Mouse (Mus musculus) midbrain, embryonic 13.5 days (tissue): ENCODE measurements at regions not wholly inside any gene's neighbourhood (a gene's known extent, or its start where the extent isn't known, plus 50 kb on each side); places are given as distances from the start of the nearest gene placed in this dataset.

Experiments
- ATAC-seq: fragments of 200-750 bp; cut with Nextera tagmentation; 2 replicates; pipeline ENCODE4 v1.8.0; 2017; ENCODE audit warnings: mild to moderate bottlenecking, moderate TSS enrichment, moderate library complexity
- H3K27ac ChIP-seq: fragments of 300-500 bp; sonication (generic); 2 replicates; pipeline ENCODE4 v1.5.1; 2015; ENCODE audit warnings: inconsistent platforms, mild to moderate bottlenecking, moderate library complexity
- H3K27me3 ChIP-seq: fragments of 300-500 bp; sonication (generic); 2 replicates; pipeline ENCODE4 v1.6.1; 2015; ENCODE audit warnings: mild to moderate bottlenecking, inconsistent platforms
- H3K36me3 ChIP-seq: fragments of 300-500 bp; sonication (generic); 2 replicates; pipeline ENCODE4 v1.6.1; 2015; ENCODE audit warnings: mild to moderate bottlenecking, inconsistent platforms
- H3K4me1 ChIP-seq: fragments of 300-500 bp; sonication (generic); replicated peaks from 2 replicates; pipeline ENCODE4 v1.6.1; 2015; ENCODE audit warnings: inconsistent platforms
- H3K4me2 ChIP-seq: fragments of 300-500 bp; sonication (generic); replicated peaks from 2 replicates; pipeline ENCODE4 v1.6.1; 2015; ENCODE audit warnings: moderate library complexity, mild to moderate bottlenecking, inconsistent platforms
- H3K4me3 ChIP-seq: fragments of 300-500 bp; sonication (generic); replicated peaks from 2 replicates; pipeline ENCODE4 v1.5.1; 2015; ENCODE audit warnings: mild to moderate bottlenecking, inconsistent platforms
- H3K9ac ChIP-seq: fragments of 300-500 bp; sonication (generic); replicated peaks from 2 replicates; pipeline ENCODE4 v1.6.1; 2015; ENCODE audit warnings: mild to moderate bottlenecking, inconsistent platforms
- H3K9me3 ChIP-seq: fragments of 300-500 bp; sonication (generic); 2 replicates; pipeline ENCODE4 v1.6.1; 2016; ENCODE audit warnings: mild to moderate bottlenecking, inconsistent platforms
- WGBS: fragments of 180-500 bp; shearing (Covaris S2); methylation state at CpG from one replicate; pipeline ENCODE4 v1.1.7; 2015; 5-methylcytosine and 5-hydroxymethylcytosine counted together

DNA sequence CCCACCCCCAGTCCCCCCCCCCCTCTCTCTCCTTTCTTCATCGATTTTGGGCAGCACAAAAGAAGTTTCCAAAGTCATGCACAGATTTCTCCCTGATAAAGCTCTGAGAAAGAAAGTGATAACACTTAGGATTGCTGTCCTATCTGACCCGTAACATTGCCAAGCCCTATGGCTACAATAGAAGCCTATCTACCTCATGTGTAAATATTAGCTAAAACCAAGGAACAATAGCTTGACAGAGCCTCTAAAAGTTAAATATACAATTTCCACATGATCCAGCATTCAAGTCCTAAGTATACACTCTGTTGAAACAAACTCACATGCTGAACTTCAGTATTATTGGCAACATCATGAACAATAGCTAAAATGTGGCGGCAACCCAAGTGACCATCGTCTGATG is 864.9 kb downstream of the Efnb2 start:
- H3K27ac ChIP-seq = no peak overlapping the region
- 87% methylated on average over 4 of the region's 4 CpGs for WGBS
- H3K4me3 ChIP-seq = no peak overlapping the region
- H3K27me3 ChIP-seq = no peaks in the 10 kb centered on the region
- H3K36me3 ChIP-seq = no peaks in the 10 kb centered on the region
- H3K9me3 ChIP-seq = no peaks in the 10 kb centered on the region
- no peak overlapping the region for H3K4me2 ChIP-seq
- H3K4me1 ChIP-seq = no peaks in the 10 kb centered on the region
- no peak for ATAC-seq
- no peak overlapping the region for H3K9ac ChIP-seq

DNA sequence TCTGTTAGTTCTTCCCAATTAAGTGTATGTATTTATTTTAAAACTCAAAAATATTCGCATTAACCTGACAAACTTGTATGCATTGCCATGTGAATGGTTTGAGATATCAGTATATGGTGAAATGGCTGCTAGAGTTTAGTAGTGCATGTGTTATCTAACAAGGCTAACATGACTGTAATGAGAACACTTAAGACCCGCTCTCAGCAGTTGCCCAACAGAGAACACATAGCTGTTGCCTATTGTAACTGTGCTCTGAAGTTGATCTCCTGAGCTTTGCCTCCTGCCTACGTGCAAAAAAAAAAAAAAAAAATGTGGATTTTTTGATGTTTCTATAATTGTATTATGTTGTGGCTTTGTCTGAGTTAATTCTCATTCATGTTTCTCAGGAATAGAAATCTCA is 897.2 kb downstream of the Efnb2 start:
- Histone ChIP-seq H3K27ac (no peak overlapping the region), H3K4me2 (no peak overlapping the region), H3K36me3 (no peaks in the 10 kb centered on the region), H3K27me3 (no peaks in the 10 kb centered on the region), H3K9me3 (no peaks in the 10 kb centered on the region), H3K4me1 (no peaks in the 10 kb centered on the region), H3K9ac (no peak overlapping the region), H3K4me3 (no peak overlapping the region)
- no peak for ATAC-seq
- 45% methylated on average over 3 of the region's 3 CpGs for WGBS

DNA sequence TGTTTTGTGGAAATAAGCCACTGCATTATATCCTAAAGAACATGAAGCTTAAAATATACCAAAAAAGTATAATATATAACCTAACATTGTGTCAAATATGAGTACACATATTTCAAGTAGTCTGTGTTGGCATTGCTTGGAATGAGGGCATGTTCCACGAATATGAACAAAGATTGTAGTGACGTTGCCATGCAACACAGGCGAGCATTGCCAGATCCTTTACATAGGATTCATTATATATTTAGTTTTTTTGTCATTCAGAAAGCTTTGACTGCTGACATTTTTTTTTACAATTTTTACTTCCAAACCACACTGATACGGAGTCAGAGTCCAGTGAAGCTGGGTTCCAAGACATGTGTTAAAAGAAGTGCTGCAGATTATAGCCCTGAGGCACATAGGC is 900.1 kb downstream of the Efnb2 start:
- no peaks in the 10 kb centered on the region for H3K36me3 ChIP-seq
- H3K27ac ChIP-seq = no peak overlapping the region
- no peak overlapping the region for H3K4me3 ChIP-seq
- H3K4me2 ChIP-seq = no peak overlapping the region
- no peak overlapping the region for H3K9ac ChIP-seq
- no peaks in the 10 kb centered on the region for H3K9me3 ChIP-seq
- no peaks in the 10 kb centered on the region for H3K27me3 ChIP-seq
- no peaks in the 10 kb centered on the region for H3K4me1 ChIP-seq
- no peak for ATAC-seq
- 84% methylated on average over 4 of the region's 4 CpGs for WGBS

DNA sequence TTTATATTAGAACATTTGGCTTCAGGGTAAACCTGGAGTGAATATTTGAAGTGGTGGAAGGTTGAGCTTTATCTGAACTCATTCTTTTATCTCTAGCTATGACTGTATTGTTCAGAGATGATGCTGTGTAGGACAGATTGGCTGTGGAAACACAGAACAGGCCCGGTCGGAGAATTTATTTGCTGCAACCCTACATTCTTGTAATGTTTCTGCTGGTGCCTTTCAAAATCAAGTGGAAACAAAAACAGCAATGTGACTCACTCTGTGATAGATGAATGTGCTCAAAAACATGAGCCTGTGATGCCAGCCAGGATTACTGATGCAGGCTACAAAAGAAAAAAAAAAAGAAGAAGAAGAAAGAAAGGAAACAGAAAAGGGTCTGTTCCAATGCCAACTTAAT is 928.3 kb downstream of the Efnb2 start:
- 90% methylated on average over 2 of the region's 2 CpGs for WGBS
- no peak overlapping the region for H3K4me2 ChIP-seq
- H3K9ac ChIP-seq = no peak overlapping the region
- H3K36me3 ChIP-seq = no peaks in the 10 kb centered on the region
- ATAC-seq = no peak
- H3K27me3 ChIP-seq = no peaks in the 10 kb centered on the region
- H3K4me1 ChIP-seq = no peaks in the 10 kb centered on the region
- H3K4me3 ChIP-seq = no peak overlapping the region
- no peaks in the 10 kb centered on the region for H3K9me3 ChIP-seq
- no peak overlapping the region for H3K27ac ChIP-seq

DNA sequence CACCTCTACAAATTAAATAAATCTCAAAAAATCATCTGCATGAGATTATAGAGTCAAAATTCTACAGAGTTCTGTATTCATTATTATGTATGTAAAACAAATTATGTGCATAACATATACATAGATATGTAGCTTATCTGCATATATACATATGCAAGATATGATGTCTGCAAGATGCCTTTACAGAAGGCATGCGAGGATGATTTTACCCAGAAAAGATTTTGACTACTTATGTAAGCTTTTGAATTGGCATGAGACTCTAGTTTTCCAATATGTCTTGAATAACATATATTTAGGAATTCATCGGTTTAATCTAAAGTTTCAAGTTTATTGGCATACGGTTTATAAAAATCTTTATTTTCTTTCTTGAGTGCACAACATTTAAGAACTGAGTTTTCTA is 939.2 kb downstream of the Efnb2 start:
- ATAC-seq = no peak
- H3K27ac ChIP-seq = no peak overlapping the region
- no peak overlapping the region for H3K9ac ChIP-seq
- no peaks in the 10 kb centered on the region for H3K9me3 ChIP-seq
- H3K36me3 ChIP-seq = no peaks in the 10 kb centered on the region
- no peaks in the 10 kb centered on the region for H3K4me1 ChIP-seq
- no peak overlapping the region for H3K4me3 ChIP-seq
- WGBS = 91% methylated on average over 3 of the region's 3 CpGs
- H3K4me2 ChIP-seq = no peak overlapping the region
- no peaks in the 10 kb centered on the region for H3K27me3 ChIP-seq

DNA sequence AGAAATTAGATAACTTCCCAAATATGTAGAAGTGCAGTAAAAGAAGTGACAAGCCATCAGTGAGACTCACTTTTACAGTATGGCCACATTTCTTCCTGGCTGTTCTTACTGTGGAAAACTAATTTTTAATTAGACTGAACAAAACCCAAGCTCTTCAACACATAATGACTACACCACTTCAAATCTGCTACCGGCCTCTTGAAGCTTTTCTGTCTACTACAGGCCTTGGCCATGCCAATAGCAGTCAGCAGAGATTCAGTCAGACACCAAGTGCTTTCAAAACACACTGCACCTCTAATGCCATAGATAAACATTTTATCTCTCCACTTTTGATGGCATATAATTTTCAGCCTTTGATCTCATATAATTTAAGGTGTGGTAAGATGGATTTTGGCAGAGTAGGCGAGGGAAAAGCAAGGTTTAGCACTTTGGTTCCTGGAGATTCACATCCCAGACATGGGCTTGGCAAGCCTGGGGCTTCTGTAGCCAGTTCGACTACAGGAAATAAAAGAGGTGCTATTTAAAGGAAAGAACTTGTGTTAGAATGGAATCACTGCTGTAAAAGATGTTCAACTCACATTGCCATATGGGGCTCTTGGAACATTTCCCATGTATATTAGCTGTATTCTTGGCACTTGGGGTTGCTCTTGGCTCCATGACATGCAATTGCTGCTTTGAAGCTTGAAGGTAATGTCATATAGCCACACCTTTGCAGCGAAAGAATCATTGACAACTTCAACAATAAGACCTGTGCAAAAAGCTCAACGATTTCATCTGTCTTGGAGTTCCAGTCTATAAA is 941.9 kb downstream of the Efnb2 start:
- no peaks in the 10 kb centered on the region for H3K4me1 ChIP-seq
- ATAC-seq = no peak

DNA sequence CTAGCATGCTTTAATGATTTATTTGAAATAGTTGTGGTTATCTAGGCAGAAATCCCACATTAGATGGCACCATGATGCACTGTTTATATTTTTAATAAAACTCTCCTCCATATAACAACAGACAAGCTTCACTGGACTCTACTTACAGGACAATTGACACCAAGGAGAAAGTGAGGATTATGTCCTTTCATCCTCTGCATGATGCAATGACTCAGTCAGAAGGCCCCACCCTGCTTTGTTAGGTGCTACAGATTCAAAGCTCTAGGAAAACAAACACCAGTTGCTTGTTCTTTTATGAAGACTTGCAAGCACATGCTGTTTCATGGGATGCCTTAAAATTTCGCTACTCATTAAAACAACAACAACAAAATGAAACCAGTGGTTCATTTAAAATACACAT is 950.3 kb downstream of the Efnb2 start:
- H3K27ac ChIP-seq = no peak overlapping the region
- H3K4me3 ChIP-seq = no peak overlapping the region
- no peak overlapping the region for H3K9ac ChIP-seq
- 71% methylated on average over 1 of the region's 1 CpGs for WGBS
- no peaks in the 10 kb centered on the region for H3K36me3 ChIP-seq
- no peak overlapping the region for H3K4me2 ChIP-seq
- H3K27me3 ChIP-seq = no peaks in the 10 kb centered on the region
- no peak for ATAC-seq
- H3K4me1 ChIP-seq = no peaks in the 10 kb centered on the region
- no peaks in the 10 kb centered on the region for H3K9me3 ChIP-seq

More for the DNA sequence above, 941.9 kb downstream of the Efnb2 start:
- no peaks in the 10 kb centered on the region for H3K9me3 ChIP-seq
- no peak overlapping the region for H3K4me3 ChIP-seq
- 86% methylated on average over 5 of the region's 5 CpGs for WGBS
- no peak overlapping the region for H3K4me2 ChIP-seq
- no peak overlapping the region for H3K9ac ChIP-seq
- no peaks in the 10 kb centered on the region for H3K36me3 ChIP-seq
- no peaks in the 10 kb centered on the region for H3K27me3 ChIP-seq
- H3K27ac ChIP-seq = no peak overlapping the region

DNA sequence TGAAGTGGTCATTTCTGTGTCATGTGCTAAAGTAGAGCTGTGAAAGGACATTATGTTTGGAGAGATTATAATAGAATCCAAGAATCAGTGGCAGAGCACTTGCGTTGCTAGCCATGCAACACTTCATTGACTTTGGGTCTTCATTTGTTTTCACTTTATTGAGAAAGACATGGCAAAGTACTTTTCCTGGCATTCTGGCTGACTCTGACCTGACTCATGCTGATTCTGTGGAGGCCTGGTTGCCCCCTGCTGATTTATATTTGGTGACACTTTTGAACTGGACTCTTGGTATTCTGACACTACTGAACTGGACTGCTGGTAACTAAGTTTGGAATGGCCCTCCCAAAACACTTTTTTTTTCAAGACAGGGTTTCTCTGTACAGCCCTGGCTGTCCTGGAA is 951.6 kb downstream of the Efnb2 start:
- Histone ChIP-seq H3K4me2 (no peak overlapping the region), H3K27me3 (no peaks in the 10 kb centered on the region)
- 84% methylated on average over 1 of the region's 1 CpGs for WGBS

DNA sequence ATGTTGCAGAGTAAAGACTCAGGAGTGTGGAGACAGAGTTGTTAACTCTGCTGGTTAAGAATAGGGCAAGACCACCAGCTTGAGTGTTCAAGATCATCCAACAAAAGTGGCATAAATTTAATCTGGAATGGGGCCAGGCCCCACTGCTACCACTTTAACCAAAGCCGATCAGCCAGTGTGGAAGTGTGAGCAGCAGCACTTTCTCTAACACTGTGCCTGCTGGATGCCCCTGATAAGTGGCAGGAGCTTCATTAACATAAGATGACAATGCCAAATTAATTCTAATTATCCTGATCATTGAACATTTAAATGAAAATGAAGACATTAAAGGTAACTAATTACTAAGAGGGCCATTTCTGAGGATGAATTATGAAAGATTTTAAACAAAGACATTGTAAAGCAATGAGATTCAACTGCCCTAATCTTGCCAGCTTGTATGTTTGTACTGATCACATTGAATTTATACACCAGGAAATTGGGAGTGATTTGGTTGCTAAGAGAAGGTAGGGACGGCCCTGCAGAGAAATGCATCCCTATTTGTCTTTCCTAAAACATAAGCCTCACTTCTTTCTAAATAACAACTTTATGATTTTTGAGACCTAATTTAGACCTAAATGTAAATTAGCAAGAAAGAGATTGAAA is 969.6 kb downstream of the Efnb2 start:
- Histone ChIP-seq H3K36me3 (no peaks in the 10 kb centered on the region), H3K4me1 (no peaks in the 10 kb centered on the region), H3K9me3 (no peaks in the 10 kb centered on the region), H3K27me3 (no peaks in the 10 kb centered on the region), H3K27ac (no peak overlapping the region), H3K4me3 (no peak overlapping the region), H3K4me2 (no peak overlapping the region), H3K9ac (no peak overlapping the region)
- 63% methylated on average over 2 of the region's 2 CpGs for WGBS
- peak; percentile 81; the same call in 1 of the 2 replicates for ATAC-seq

More for the DNA sequence above, 951.6 kb downstream of the Efnb2 start:
- Histone ChIP-seq H3K4me3 (no peak overlapping the region), H3K4me1 (no peaks in the 10 kb centered on the region), H3K9ac (no peak overlapping the region), H3K9me3 (no peaks in the 10 kb centered on the region), H3K36me3 (no peaks in the 10 kb centered on the region), H3K27ac (no peak overlapping the region)
- ATAC-seq = no peak

DNA sequence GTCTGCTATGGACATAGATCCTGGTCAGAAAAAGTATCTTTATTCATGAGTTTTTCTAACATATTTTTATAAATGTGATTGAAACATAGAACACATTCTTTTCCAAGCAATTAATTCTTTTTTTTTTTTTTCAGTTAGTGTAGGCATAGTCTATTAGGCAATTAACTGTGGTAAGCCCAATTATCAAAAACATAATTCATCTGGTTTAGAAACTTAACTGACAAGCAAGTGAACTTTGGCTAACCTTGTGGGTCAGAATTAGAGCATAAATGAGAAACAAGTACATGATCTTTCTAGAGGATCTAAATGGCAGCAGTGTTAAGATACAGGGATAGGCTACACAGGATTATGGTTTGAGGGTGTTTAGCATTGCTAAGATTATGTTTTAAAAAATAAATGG is 1007.2 kb downstream of the Efnb2 start:
- H3K4me1 ChIP-seq = no peaks in the 10 kb centered on the region
- H3K27ac ChIP-seq = no peak overlapping the region
- H3K4me3 ChIP-seq = no peak overlapping the region
- no peak overlapping the region for H3K9ac ChIP-seq
- H3K9me3 ChIP-seq = no peaks in the 10 kb centered on the region
- no peaks in the 10 kb centered on the region for H3K36me3 ChIP-seq
- no peak overlapping the region for H3K4me2 ChIP-seq
- no peaks in the 10 kb centered on the region for H3K27me3 ChIP-seq
- no peak for ATAC-seq
